Mouse (Mus musculus): Measurements from ENCODE around the gene Eif2ak1. TPM values are rescaled to one million over a fixed set of nuclear protein-coding genes. Genes with fewer than 3 reads are reported as not detected.

The Eif2ak1 gene
- total RNA-seq, 2 experiments from 2014 or later = 22.7 to 34.2 TPM

DNA sequence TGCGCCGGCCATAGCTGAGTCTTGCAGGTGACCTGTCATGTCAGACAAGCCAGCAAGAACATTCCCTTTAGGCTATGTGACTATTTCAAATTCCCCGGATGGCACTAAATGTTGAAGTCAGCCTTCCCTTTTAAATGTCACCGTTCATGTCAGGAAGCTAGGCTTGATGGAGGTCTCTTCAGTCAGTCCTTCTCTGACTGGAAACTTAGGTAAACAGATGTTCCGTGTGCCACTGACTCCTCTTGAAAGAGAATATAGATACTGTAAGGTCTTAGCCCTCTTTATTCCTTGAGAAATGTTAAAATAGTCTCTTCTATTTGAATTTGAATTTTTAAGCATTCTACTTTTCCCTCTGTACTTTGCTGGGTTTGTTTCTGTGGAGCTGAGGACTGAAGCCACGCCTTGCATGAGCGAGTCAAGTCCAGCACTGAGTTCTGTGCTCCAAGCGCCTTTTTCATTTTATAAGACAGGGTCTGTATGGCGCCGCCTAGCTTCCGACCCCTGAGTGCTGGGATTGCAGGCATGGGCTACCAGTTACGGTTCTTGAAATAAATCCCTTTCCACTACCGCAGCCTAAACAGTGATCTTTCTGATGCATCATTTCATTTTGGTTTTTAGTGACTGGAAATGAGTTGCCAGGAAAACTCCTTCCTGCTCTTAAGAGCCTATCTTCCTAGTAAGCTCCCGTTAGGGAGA lies 80.2 kb downstream of the Eif2ak1 start, which contains the start of gene Ankrd61:
Gene Ankrd61 (minus strand): TSS at position 51 of the 696 bp plus-strand sequence.
- ATAC-seq (replicated peaks; ENCODE audit: poor library complexity) = no peak

DNA sequence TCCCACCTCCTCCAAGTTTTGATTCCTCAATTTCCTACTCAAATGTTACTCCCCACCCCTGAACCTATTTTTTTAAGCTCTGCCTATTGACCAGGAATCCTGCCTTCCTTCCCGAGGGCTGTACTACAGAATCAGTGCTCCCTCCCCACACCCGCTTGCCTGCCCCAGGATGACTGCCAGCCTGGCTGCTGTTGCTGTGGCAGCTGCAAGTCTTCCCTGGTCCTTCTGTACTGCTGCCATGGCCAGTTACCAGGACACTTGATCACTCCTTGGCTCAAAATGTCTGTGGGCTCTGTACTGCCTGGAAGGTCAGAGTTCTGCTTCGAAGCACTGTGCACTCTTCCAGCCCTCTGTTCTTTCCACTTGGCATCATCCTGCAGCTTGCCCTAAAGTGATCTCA lies 84.5 kb downstream of the Eif2ak1 start:
- ATAC-seq (replicated peaks; ENCODE audit: poor library complexity) = no peak

- peak; percentile 67 for ATAC-seq (replicated peaks; ENCODE audit: poor library complexity)
These were observed 86.2 kb downstream of the Eif2ak1 start for GRCm38 (mm10) chr5:143903813-143904212.

DNA sequence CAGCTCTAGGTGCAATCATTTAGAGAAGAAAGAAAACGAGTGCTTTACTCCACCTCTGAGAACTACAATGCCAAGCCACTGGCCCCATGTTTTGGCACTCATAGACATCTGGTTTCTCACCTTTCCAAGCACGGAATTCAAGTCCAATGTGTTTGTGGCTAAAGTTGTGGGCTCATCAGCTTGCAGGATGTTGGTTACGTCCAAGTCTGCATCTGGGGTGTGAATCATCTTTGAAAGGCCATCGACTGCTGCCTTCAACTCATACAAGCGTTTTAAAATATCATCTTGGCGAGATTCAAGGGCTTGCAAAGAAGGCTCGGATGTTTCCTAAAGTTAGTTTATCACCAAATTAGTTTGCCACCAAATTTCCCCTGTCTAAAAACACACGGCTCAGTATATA lies 88.8 kb downstream of the Eif2ak1 start:
- ATAC-seq (replicated peaks; ENCODE audit: poor library complexity) = no peak

GRCm38 (mm10) chr5:143908926-143909325 lies 91.3 kb downstream of the Eif2ak1 start:
- no peak for ATAC-seq (replicated peaks; ENCODE audit: poor library complexity)

GRCm38 (mm10) chr5:143909417-143910400 lies 92.1 kb downstream of the Eif2ak1 start, which contains the start of the genes Aimp2 and Pms2:
Gene Aimp2 (minus strand): TSS chr5:143909847.
Gene Pms2 (plus strand): TSS chr5:143909964.
- ATAC-seq (replicated peaks; ENCODE audit: poor library complexity) = peak; percentile 94

DNA sequence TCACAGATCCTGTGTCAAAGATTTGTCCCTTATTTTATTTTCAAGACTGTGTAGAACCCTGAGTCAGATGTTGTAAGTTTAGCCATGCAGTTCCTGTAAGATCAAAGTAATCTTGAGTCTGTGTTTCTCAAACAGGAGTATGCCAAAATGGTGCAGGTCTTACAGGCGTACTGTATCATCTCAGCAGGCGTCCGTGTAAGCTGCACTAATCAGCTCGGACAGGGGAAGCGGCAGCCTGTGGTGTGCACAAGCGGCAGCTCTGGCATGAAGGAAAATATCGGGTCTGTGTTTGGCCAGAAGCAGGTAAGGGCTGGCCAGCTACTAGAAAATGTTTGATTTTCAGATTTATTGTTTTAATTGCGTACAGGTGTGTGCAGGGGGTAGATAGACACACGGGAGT lies 98.6 kb downstream of the Eif2ak1 start:
- ATAC-seq (replicated peaks; ENCODE audit: poor library complexity) = no peak

DNA sequence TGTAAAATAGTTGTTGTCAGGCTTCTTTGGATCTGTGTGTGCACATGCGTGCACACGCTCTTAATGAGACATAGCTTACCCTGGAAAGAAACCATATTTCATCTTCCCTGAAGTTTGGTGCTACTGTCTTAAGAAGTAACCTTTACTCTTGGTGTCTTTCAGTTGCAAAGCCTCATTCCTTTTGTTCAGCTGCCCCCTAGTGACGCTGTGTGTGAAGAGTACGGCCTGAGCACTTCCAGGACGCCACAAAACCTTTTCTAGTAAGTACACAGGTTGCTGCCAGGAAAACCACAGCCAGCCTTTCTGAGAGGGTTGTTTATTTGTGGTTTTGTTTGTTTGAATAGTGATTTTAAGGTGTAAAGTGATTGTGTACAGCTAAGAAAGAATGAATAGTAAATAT lies 99.8 kb downstream of the Eif2ak1 start:
- peak; percentile 92 for ATAC-seq (replicated peaks; ENCODE audit: poor library complexity)

DNA sequence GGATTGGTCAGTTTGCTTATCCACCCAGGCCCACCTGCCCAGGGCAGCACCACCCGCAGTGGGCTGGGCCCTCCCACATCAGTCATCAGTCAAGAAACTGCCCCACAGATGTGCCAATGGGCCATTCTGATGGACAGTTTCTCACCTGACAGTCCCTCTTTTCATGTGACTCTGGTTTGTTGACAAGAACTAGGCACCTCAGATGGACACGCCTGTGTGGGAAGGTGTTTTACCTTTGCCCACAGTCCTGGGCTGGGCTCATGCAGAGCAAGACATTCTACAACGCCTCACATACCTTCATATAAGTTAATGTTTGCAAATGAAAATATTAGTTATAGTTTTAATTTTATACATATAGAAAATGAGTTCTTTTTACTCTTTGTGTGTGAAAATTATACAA lies 100.5 kb downstream of the Eif2ak1 start:
- ATAC-seq (replicated peaks; ENCODE audit: poor library complexity) = no peak

- peak; percentile 85 for ATAC-seq (replicated peaks; ENCODE audit: poor library complexity)
These were observed 107.3 kb downstream of the Eif2ak1 start for GRCm38 (mm10) chr5:143924781-143925452.

DNA sequence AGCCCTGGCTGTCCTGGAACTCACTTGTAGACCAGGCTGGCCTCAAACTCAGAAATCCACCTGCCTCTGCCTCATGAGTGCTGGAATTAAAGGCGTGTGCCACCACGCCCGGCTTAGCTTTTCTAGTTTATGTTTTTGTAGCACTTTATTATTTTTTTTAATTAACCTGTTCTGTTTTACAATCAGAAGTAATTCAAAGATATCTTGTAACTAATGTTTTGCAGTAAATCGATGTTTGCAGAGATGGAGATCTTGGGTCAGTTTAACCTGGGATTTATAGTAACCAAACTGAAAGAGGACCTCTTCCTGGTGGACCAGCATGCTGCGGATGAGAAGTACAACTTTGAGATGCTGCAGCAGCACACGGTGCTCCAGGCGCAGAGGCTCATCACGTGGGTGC lies 110.3 kb downstream of the Eif2ak1 start, which contains the start of gene Gm42421:
Gene Gm42421 (plus strand): TSS at position 301 of the 400 bp plus-strand sequence.
- ATAC-seq (replicated peaks; ENCODE audit: poor library complexity) = no peak

DNA sequence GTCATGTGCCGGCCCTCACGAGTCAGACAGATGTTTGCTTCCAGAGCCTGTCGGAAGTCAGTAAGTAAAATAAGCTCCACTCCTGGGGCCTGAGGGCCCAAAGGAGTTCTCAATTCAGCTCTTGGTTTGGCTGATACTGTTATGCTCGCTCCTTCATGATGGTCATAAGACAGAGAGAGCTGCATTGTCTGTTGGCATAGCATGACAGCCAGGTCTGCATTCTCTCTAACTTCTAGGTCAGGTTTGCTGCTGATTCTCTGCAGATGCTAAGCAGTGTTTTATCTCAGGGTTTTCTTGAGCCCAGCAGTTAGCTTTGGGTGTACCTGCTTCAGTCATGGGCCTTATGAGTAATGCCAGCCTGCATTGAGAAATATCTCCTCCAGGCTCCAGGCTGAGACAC lies 111.7 kb downstream of the Eif2ak1 start:
- ATAC-seq (replicated peaks; ENCODE audit: poor library complexity) = no peak

- ATAC-seq (replicated peaks; ENCODE audit: poor library complexity) = no peak
These were observed 113.1 kb downstream of the Eif2ak1 start for GRCm38 (mm10) chr5:143930656-143931055.

DNA sequence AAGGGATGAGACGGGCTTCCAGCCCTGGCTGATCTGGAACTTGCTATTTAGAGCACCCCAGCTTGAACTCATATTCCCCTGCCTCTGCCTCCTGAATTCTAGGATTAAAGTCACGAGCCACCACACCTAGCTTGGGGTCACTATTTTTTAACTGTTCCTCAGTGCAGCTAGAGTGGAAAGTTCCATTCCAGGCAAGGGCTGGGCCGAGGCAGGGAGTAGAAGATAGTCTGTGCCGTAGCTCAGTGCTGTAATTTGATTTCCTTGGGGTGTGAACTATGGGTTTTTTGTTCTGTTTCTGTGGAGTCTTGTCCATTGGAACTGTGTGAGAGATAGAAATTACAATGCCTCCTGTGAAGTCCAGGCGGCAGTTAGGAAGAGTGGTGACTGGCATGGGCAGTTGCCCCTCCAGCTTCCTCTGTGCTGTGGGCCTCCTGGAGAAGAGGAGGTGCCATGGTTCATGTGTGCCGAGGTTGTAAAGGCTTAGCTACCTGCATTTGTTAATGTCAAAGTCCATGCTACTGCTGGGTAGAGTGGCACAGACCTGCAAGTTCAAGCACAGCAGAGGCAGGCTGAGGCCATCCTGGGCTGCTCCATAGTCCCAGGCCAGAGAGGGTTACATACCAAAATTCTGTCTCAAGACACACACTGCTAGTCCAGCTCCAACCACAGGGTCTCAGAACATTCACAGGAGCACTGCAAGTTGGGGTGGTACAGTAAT lies 114.4 kb downstream of the Eif2ak1 start:
- ATAC-seq (replicated peaks; ENCODE audit: poor library complexity) = no peak

GRCm38 (mm10) chr5:143932831-143933230 lies 115.2 kb downstream of the Eif2ak1 start, which contains the start of gene Rsph10b:
Gene Rsph10b (plus strand): TSS chr5:143933035.
- ATAC-seq (replicated peaks; ENCODE audit: poor library complexity) = no peak

DNA sequence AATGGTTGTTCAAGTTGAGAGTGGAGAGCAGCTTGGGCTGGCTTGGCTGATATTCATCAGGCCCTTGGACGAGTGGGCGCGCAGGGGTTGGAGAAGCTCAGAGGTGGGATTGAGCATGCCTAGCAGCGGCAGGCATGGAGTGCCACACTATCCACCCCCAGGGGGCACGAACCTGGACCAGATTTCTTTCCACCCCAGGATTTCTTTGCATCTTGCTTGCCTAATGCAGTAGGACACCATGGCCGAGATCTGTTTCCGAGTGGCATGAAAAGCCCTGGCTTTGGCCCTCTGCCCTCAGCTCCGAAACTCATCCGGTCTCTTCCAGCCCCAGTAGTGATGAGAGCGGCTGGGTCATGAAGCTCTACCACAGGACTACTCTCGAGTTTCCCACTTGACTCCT lies 115.8 kb downstream of the Eif2ak1 start:
- ATAC-seq (replicated peaks; ENCODE audit: poor library complexity) = no peak

DNA sequence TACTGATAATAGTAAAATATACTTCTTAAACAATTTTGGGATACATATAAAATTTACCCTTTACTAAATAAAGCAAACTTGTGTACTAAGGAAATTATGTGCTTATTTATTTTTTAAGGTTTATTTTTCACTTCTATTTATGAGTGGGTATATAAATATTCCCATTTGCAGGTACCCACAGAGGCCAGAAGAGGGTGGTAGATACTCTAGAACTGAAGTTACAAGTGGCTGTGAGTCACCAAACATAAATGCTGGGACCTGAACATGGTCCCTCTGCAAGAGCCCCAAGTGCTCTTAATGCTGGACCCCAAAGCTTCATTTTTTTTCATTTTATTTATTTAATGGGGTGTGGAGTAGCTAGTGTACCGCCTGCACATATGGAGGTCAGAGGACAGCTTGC lies 116.3 kb downstream of the Eif2ak1 start:
- ATAC-seq (replicated peaks; ENCODE audit: poor library complexity) = 0 out of 2 replicates have a peak, but pooled peaks have one; percentile 37

GRCm38 (mm10) chr5:143936156-143936555 lies 118.6 kb downstream of the Eif2ak1 start:
- no peak for ATAC-seq (replicated peaks; ENCODE audit: poor library complexity)

DNA sequence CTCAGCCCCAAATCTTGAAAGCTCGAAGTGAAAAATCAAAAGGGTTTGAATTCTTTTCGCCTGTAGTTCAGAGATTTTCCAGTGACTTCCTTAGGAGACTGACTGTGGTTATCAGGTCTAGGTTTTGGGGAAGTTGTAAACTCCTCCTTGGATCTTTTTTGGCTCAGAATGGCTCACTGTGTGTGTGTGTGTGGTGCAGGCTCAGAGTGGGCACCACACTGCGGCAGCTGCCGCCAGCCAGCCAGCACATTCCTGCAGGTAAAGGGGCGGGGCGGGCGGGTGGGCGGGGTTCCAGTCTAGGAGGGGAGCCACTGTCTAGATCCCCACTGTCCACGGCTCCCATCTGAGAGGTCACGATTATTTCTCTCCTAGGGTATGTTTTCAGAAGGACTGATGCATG lies 124.0 kb downstream of the Eif2ak1 start:
- 0 out of 2 replicates have a peak, but pooled peaks have one; percentile 37 for ATAC-seq (replicated peaks; ENCODE audit: poor library complexity)

All from megakaryocyte progenitor cell, adult 5-6 weeks (primary cell).